Mouse (Mus musculus) ovary, postnatal 10 days (tissue): ENCODE results near the gene Rab31.
A peak's percentile ranks its signal among the peaks of the same experiment; 100 is the strongest.

ENCODE experiments used
- DNase-seq: peaks from one replicate; pipeline ENCODE4 v3.0.0; 2022; ENCODE audit warnings: low spot score

Gene Rab31

DNA sequence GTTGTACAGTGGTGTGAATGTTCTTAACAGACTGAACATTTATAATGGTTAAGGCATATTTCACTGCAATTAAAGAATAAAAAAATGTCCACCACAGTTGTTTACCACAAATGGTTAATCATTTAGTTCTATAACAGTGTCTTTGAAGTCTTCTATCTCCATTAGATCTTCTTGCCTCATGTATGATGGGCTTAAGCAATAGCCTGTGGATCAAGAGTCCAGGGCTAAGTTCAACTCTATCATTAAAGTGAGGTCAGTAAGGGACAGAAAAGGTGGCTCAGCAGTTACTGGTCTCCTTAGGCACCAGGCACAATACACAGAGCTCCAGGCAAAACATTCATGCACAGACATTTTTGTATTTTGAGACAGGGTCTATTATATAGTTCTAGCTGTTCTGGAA, 149.4 kb downstream of the Rab31 start:
- no peak for DNase-seq

DNA sequence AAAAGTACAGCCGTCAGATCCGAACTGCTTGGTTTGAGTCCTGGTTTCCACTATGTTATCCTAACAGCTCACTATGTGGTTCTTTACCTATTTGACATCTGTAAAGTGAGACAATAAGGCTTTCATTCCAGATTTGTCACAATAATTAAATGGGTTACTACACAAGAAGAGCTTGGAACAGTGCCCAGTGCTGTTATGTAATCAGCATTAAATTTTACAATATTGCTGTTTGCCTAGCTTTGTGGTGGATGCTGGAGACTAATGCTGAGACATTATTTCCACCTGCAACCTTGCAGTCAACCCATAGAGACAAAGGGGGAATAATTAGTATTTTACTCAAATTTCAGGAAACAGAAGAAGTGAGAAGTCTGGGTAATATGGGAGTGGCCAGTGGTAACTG, 154.1 kb downstream of the Rab31 start:
- no peak for DNase-seq

DNA sequence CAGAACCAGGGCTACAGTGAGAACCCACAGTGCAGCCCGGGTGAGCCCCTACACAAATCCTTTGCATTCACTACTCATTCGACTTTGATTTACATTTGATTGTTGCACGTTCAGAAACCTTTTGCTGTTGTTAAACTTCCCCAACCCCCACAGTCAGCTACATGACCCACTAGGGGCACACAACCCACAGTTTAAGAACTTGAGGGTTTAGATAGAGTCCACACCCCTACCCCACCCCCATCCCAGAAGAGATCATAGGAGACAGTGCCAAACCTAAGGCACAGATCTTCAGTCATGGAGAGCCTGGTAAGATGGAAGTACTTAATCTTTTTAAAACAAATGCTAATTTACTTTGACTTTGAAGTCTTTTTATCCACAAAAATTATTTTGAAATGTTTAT, 156.9 kb downstream of the Rab31 start:
- no peak for DNase-seq

DNA sequence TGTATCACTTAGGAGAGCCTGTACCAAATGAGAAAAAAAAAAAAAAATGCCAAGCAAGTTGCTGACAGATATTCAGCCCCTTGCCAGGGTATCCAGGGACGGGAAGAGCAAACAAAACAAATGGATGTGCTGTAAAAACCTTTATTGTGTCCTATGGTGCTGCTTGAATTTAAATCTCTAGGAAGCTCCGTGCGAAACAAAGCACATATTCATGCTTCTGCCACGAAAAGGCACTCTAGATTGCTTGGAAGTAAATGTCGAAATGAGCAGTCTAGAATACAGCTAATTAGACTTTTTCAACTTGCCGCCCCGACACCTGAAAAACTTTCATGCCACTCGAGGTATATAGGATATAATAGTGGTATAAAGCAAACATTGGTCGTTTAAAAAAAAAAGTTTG, 158.1 kb downstream of the Rab31 start:
- no peak for DNase-seq

DNA sequence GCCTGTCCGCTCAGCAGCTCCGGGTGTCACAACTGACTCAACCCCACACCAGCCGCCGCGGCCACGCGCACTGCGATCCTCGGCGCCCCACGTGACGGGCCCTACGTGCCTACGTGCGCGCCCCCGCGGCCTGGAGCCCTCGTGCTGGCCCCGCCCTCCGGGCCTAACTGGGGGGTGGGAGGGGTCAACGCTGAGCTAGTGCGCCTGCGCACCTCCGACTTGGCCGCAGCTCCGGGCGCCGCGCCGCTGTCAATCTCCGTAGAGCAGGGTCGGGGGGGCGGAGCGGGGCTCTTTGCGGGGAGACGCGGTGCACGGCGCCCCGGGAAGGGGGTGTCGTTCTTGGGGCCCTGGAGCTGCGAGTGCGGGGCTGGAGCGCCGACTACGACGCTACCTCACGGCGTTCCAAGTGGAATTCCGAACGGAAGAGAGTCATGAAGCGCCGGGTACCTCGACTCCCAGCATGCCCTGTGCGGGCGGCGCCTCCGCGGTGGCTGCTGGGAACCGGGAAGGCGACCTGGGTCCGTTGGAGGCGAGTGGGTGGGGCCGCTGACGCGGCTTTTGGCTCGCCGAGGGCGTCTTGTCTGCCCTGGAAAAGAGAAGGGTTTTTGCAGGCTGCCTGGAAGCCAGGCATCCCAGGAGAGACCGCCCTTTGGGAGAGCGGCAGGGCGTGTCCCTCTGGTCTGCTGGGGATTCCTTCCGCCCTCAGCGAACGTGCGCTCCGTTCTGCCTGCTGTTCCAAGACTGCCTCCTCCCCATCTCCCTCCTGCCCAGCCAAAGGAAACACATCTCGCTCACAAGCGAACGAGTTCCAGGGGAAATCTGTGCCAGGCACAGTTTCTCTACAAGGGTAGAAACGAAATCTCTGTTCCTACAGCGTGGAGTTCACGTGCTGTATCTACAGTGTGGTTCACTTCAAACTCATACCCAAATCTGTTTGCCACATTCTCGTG, 158.8 kb downstream of the Rab31 start, which contains the start of gene Vapa:
Gene Vapa, minus strand, starts transcription at position 93 of the 950 bp plus-strand sequence.
- peak; percentile 93 for DNase-seq

DNA sequence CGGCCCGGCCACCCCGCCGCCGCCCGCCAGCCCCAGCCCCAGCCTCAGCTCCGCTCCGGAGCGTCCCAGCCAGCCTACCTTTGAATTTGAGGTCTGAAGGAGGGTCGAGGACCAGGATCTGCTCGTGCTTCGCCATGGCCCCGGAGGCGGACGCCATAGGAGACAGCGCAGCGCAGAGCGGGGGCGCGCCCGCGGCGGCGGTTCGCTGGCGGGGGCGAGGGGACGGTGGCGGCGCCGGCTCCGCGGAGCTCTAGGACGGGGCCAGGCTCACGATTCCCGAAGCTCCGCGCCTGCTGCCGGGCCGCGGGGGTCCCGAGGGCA, 159.4 kb downstream of the Rab31 start:
- DNase-seq = no peak

DNA sequence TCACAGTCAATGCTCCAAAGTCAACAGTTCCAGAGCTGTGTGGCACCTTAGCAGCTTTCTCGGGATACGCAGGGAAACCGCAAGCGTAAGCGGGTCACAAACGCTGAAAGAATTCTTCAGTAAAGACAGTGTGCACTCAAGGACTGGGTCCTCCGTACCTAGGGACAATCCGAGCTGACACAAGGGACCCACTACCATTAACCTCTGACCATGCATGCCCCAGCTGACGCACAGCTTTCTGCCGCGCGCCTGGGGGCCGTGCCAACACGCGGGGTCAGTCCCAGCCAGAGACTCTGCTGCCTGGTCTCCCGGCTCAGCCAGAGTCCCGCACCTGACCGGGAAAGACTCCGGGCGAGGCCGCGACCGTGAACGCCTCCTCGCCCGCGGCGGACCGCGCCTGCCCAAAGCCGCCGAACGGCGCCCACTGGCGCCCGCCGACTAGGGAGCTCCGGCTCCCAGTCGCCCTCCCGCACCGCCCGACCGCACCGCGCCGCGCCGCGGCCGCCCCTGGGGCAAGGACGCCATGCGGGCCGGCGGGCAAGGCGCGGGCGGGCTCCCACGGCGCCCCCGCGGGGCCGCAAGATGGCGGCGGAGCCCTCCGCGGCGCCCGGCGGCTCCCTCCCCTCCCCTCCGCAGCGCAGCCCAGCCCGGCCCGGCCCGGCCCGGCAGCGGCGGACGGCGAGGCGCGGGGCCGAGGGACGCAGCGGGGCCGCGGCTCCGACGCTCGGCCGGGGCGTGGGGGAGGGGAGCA, 160.0 kb downstream of the Rab31 start:
- peak; percentile 15 for DNase-seq

DNA sequence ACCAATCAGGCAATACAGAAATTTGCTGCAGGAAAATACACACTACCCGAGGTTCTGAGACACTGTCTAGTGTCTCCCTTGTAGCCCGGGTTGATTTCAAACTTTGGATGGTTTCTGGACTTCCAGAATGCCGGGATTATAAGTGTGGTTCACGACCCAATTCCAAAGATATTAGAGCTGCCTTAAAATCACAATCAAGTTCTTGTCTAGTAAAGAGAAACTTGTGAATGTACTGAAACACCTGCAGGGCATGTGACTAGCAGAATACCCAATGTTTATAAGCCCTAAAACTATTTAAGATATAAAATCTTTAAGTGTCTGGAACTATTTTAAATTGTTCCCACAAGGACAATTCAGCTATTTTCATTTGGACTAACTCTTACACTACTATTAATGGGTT, 160.8 kb downstream of the Rab31 start:
- DNase-seq = no peak

DNA sequence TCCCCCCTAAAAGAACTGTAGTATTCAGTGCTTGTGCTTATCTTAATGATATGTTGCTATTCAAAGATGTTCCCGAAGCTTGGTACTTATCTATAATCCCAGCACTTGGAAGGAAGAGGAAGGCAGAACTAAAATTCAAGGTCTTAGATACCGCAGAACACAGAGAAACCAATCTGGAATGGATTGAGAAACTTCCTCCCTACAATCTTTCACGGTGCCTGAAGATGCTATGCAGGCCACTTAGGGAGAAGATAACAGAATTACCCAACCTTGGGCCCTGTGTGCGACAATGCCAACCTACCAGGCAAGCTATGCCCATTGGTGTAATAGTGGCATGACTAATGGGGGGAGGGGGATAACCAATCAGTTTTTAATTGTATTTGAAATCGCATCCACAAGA, 163.8 kb downstream of the Rab31 start:
- DNase-seq = no peak

DNA sequence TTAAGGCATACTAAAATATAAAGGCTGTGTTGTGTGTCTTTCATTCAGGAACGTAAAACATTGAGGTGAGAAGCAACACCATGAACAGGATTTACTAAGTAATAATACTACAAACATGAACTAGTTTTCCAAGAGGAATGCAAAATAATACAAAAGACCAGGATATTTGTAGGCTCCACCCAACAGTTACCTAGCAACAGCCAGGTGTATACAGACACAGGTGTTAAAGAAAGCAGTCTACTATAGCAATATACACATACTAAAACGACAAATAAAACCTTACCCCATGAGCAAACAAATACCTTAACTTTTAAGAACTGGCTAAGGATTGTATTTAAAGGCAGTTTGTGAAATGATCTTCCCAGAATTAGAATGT, 164.3 kb downstream of the Rab31 start:
- no peak for DNase-seq

DNA sequence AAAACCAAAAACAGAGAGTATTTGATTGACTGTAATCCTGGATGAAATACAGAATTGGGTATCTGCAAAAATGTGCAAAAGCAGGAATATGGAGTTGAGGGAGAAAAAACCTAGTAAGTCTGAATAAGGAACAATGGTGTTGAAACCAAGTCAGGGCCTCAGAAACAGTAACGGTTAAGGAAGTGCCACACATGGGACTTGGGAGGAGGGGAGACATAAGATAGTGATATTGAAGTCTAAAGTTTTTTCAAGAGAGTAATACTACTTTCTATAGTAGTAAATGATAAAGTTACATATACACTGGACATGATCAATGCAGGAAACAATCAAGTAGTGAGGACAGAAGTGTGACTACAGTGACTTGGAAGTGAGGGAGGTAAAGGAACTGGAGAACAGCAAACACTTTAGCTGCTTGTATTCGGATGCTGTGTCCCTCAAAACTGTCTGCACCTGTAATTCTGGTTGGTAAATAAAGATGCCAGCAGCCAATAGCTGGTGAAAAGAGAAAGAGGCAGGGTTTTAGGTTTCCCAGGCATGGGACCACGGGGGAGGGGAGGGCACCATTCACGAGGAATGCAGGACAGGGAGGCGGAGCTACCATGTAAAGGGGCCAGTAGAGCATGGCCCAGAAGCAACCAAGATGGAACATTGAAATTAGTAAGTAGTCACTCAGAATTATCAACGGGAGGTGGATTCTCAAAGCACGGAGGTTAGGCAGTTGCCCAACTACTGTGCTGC, 164.8 kb downstream of the Rab31 start:
- no peak for DNase-seq

DNA sequence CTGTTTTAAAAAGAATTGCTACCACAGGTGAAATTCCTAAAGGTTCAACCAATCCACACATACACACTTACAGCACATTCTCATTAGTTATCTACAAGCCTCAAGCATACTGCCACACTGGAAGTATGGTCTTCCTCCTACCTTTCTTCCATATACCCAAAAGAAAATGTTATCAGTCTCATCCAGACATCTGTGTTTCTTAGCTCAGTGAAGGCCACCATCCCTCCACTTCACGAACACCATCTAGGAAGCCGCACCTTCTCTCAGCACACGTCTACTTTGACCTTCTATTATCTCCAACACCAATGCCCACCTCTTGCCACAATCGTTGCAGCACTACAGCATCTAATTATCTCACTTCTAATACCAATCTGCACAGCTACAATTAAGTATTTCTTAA, 166.5 kb downstream of the Rab31 start:
- DNase-seq = no peak

DNA sequence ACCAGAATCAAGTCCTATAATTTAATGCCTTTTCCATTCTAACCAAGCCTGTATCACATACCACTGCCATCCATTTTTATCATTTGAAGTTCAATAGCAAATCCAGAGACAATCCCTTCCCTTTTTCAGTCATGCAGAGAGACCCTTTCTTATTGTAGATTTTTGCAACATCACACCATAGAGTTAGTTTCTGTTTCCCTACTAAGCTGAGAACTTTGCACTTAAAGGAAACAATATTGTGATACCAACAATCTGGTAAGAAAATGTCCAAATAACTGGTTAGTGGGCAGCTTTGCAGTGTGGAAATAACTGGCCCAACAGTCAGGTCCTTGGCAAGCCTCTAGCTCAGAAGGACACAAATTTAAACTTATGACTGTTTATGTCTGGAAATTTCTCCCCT, 167.7 kb downstream of the Rab31 start:
- DNase-seq = no peak

DNA sequence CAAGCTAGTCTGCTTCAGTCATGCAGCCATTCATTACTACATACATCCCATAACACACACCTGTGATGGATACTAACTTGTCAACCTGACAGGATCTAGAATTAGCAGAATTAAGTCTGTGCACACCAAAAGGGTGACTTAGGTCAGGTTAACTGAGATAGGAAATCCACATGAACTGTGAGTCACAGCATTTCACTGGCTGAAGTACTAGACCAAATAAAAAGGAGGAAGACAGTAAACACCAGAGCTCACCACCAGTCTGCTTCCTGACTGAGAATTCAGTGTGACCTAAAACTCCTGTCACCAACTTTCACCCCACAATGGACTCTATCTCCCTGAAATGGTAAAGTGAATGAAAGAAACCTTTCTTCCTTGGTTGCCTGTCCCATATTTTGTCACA, 168.2 kb downstream of the Rab31 start:
- DNase-seq = no peak
